Mouse (Mus musculus) heart, embryonic 16.5 days (tissue): ENCODE data around the gene Ggt1. TPM values are rescaled to one million over a fixed set of nuclear protein-coding genes. Genes with fewer than 3 reads are reported as not detected.

ENCODE experiments used
- ATAC-seq: fragments of 200-750 bp; cut with Nextera tagmentation; replicated peaks from 2 replicates; pipeline ENCODE4 v1.8.0; 2017; ENCODE audit warnings: moderate number of reproducible peaks; ENCODE audit not compliant: insufficient read depth, low FRiP score; ENCODE audit errors: extremely low read depth
- H3K27ac ChIP-seq: fragments of 300-500 bp; sonication (generic); 2 replicates; pipeline ENCODE4 v1.5.1; 2014; ENCODE audit warnings: mild to moderate bottlenecking, low read length, control low read depth, moderate library complexity
- H3K27me3 ChIP-seq: fragments of 300-500 bp; sonication (generic); 2 replicates; pipeline ENCODE4 v1.6.1; 2014; ENCODE audit warnings: low read length, mixed read lengths; ENCODE audit not compliant: control insufficient read depth, insufficient read depth
- H3K36me3 ChIP-seq: fragments of 300-500 bp; sonication (generic); 2 replicates; pipeline ENCODE4 v1.6.1; 2014; ENCODE audit not compliant: control insufficient read depth, insufficient read depth
- H3K4me1 ChIP-seq: fragments of 300-500 bp; sonication (generic); 2 replicates; pipeline ENCODE4 v1.6.1; 2014; ENCODE audit warnings: low read length, mixed read lengths; ENCODE audit not compliant: control insufficient read depth, insufficient read depth
- H3K4me2 ChIP-seq: fragments of 300-500 bp; sonication (generic); 2 replicates; pipeline ENCODE4 v1.6.1; 2014; ENCODE audit warnings: low read depth, mild to moderate bottlenecking, control low read depth, low read length
- H3K4me3 ChIP-seq: fragments of 300-500 bp; sonication (generic); 2 replicates; pipeline ENCODE4 v1.5.1; 2014; ENCODE audit warnings: mild to moderate bottlenecking, control low read depth, low read length
- H3K9ac ChIP-seq: fragments of 300-500 bp; sonication (generic); 2 replicates; pipeline ENCODE4 v1.6.1; 2014; ENCODE audit warnings: low read length, control low read depth
- H3K9me3 ChIP-seq: fragments of 300-500 bp; sonication (generic); replicated peaks from 2 replicates; pipeline ENCODE4 v1.6.1; 2016; ENCODE audit warnings: low read length; ENCODE audit not compliant: control insufficient read depth
- WGBS: fragments of 180-500 bp; shearing (Covaris S2); extraction: QIAGEN DNeasy Blood & Tissue Kit; methylation state at CpG from one replicate; pipeline ENCODE4 v1.1.7; 2014; 5-methylcytosine and 5-hydroxymethylcytosine counted together
- polyA plus RNA-seq: library from polyadenylated mRNA; unstranded; fragments of >200 nt; fragmentation: Nextera tagmentation; extraction: Ambion mirVana; gene quantifications from 2 replicates; pipeline ENCODE4 v1.2.1, GENCODE M21; 2015

Gene Ggt1
- polyA plus RNA-seq = 0.89 and 2.4 TPM in 2 replicates

DNA sequence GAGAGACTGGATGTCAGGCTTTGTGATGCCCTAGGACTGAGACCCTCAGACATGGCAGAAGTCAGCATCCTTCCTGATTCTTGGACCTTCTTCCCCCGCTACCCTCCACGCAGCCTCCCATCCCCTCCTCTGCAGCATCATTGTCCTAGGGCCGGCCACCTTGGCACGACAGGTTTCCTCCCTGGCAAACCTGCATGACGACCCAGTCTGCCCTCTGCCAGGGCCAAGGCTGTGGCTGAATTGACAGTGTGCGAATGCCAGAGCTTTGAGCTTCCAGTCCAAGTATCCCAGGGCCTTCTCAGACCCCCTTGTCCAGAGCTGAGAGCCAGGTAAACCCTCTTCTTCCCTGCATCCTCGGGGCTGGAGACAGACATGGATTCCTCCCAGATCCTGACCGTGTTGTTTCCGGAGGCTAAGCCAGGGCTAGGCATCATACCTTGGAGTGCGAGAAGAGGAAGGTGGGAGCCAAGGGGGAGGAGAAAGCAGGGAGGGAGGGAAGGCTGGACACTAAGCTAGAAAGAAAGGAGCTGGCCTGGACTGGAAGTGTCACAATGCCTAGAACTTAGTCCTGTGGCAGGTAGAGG, at the start of gene Ggt1:
Gene Ggt1, plus strand, starts transcription at position 534 of the 584 bp plus-strand sequence.
- H3K9ac ChIP-seq = peak within 1 kb of the TSS; percentile 72
- H3K36me3 ChIP-seq = no peaks in the 10 kb centered on the region
- no peaks in the 10 kb centered on the region for H3K9me3 ChIP-seq
- WGBS = 58% methylated on average over 10 of the region's 10 CpGs
- no peak for ATAC-seq
- peaks cover 42% of the 10 kb centered on the region for H3K27me3 ChIP-seq
- H3K27ac ChIP-seq = no peak within 1 kb of the TSS
- peak within 1 kb of the TSS; percentile 58; the same call in 1 of the 2 replicates for H3K4me3 ChIP-seq
- peaks cover 17% of the 10 kb centered on the region for H3K4me1 ChIP-seq
- peak within 1 kb of the TSS; percentile 87 for H3K4me2 ChIP-seq

DNA sequence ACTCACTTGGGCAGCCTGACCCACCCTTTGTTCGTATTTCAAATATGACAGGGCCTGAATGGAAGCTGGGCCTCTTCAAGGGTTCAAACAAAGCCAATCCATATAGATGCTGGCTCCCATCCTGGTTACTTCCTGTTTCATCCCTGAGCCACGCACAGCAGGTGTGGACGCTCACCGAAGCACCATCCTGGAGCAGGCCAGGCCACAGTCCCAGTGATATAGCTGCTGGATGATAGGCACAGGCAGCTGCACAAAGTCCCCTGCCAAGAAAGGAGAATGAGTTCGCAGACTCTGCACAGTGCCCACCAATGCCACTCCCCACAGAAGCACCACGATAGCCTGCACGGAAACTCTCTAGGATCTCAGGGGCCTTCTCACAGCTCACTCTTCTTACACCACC, 49.5 kb upstream of the Ggt1 start:
- H3K27me3 ChIP-seq = no peaks in the 10 kb centered on the region
- no peak overlapping the region for H3K4me3 ChIP-seq
- no peak for ATAC-seq
- WGBS = 92% methylated on average over 7 of the region's 7 CpGs
- H3K4me1 ChIP-seq = peaks cover 16% of the 10 kb centered on the region
- no peak overlapping the region for H3K9ac ChIP-seq
- peaks cover 45% of the 10 kb centered on the region for H3K36me3 ChIP-seq
- no peak overlapping the region for H3K27ac ChIP-seq
- H3K9me3 ChIP-seq = no peaks in the 10 kb centered on the region
- no peak overlapping the region for H3K4me2 ChIP-seq

DNA sequence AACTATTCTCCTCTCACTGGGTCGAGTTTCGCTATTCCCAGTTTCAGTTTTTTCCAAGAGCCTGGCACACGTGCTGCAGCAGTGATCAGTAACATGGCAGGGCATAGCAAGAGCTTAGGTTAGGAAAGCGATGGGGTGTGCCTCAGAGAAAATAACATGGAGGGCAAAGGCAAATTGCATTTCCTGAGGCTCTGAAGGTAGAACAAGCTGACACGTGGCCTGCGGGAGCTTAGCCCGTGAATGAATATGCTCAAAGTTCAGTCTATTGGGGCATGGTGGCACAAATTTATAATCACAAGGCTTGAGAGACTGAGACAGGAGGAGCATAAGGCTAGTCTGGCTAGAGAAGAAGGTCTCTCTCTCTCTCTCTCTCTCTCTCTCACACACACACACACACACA, 48.6 kb upstream of the Ggt1 start:
- Histone ChIP-seq H3K27ac (no peak overlapping the region), H3K27me3 (no peaks in the 10 kb centered on the region), H3K9ac (no peak overlapping the region), H3K36me3 (peaks cover 39% of the 10 kb centered on the region), H3K4me2 (no peak overlapping the region), H3K9me3 (no peaks in the 10 kb centered on the region), H3K4me1 (peaks cover 16% of the 10 kb centered on the region), H3K4me3 (no peak overlapping the region)
- 83% methylated on average over 7 of the region's 7 CpGs for WGBS
- no peak for ATAC-seq

DNA sequence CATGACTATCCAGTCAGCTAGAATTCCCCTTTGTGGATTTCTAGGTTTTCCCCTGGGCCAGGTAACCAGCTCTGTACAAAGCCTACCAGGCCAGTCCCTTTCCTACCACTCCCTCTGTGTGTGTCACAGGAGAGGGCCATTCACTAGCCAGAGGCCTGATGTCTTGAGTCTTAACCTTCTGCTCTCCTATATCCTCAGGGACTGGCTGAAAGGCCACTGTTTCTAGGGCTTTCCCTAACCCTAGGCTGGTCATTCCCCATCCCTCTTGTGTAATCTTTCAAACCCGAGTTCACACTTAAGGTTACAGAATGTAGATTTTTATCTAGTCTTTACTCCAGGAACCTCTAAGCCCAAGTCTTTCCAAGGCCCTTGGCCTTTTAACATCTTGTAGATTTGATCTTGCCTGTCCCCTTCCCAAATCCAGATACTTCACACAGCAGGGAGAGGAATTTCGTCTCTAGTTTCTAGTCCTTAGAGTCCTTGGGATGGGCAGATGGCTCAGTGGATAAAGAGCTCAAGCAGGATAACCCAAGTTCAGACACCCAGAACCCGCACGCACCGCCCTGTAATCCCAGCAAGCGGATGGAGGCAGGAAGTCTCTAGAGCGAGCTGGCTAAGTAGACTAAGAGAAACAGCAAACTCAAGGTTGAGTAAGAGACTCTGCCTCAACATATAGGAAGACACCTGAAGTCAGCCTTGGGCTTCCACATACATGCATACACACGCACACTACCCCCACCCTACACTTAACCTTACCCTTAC, 47.9 kb upstream of the Ggt1 start:
- no peak overlapping the region for H3K27ac ChIP-seq
- no peak overlapping the region for H3K4me2 ChIP-seq
- WGBS = 91% methylated on average over 8 of the region's 8 CpGs
- no peak overlapping the region for H3K9ac ChIP-seq
- no peaks in the 10 kb centered on the region for H3K9me3 ChIP-seq
- no peak for ATAC-seq
- H3K4me3 ChIP-seq = no peak overlapping the region
- H3K36me3 ChIP-seq = peaks cover 34% of the 10 kb centered on the region
- peaks cover 18% of the 10 kb centered on the region for H3K4me1 ChIP-seq
- no peaks in the 10 kb centered on the region for H3K27me3 ChIP-seq

DNA sequence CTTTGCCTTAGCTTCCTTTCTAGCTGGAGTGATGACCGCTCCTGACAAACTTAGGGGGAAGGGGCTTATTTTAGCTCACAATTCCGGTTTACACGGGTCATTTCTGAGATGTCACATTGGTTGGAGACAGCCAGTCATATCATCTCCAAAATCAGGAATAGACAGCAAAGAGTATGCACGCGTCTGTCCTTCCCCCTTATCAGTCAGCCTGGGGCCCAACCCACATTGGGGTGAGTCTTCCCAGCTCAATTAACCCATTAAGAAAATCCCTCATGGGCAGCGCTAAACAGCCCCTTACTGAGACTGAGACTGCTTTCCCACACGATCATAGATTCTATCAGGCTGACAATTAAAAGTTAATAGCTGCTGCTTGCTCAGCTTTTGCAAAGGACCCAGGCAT, 47.0 kb upstream of the Ggt1 start:
- no peaks in the 10 kb centered on the region for H3K27me3 ChIP-seq
- H3K36me3 ChIP-seq = peaks cover 25% of the 10 kb centered on the region
- WGBS = 49% methylated on average over 7 of the region's 7 CpGs
- peaks cover 27% of the 10 kb centered on the region for H3K4me1 ChIP-seq
- no peak overlapping the region for H3K27ac ChIP-seq
- no peak for ATAC-seq
- H3K9ac ChIP-seq = no peak overlapping the region
- no peak overlapping the region for H3K4me3 ChIP-seq
- no peak overlapping the region for H3K4me2 ChIP-seq
- no peaks in the 10 kb centered on the region for H3K9me3 ChIP-seq

DNA sequence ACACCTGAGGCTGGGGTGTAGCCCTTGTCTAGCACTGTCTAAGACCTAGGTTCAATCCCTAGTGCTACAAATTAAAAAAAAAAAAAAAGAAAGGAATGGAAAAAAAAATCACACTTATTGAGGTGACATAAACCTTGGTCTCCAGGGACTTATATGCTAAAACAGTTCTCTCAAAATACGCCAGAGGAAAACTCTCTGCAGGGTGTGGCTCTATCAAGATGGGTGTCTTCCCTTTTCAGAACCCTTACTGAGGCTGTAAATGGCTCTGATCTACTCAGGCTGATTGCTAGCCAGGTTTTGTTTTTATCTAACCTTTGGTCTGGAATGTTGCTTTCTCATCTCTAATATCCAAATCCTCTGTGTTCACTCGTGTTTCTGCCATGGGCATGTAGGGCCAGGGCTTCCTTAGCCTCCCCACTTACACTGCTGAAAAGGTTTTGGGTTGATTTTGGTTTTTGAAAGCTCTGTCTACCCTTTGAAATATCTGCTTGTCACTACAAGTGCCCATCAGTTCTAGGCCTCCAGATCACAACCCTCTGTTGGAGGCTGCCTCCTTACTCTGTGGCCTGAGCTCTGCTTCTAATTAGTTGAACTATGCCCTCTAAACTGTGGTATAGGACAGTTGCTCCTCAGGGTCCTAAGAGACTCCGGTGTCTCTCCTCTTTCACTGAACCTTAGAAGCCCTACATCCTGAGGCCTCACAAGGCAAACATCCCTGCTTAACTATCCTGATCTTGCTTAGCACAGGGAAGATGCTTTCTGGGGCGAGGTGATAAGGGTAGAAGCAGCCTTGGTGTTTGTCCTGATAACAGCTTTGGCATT, 46.0 kb upstream of the Ggt1 start:
- H3K4me2 ChIP-seq = peak overlapping the region; percentile 84
- peak overlapping the region; percentile 96 for H3K9ac ChIP-seq
- H3K36me3 ChIP-seq = peaks cover 24% of the 10 kb centered on the region
- H3K27ac ChIP-seq = no peak overlapping the region
- H3K27me3 ChIP-seq = no peaks in the 10 kb centered on the region
- WGBS = 77% methylated on average over 4 of the region's 4 CpGs
- peaks cover 29% of the 10 kb centered on the region for H3K4me1 ChIP-seq
- H3K4me3 ChIP-seq = peak overlapping the region; percentile 98
- no peaks in the 10 kb centered on the region for H3K9me3 ChIP-seq
- no peak for ATAC-seq

DNA sequence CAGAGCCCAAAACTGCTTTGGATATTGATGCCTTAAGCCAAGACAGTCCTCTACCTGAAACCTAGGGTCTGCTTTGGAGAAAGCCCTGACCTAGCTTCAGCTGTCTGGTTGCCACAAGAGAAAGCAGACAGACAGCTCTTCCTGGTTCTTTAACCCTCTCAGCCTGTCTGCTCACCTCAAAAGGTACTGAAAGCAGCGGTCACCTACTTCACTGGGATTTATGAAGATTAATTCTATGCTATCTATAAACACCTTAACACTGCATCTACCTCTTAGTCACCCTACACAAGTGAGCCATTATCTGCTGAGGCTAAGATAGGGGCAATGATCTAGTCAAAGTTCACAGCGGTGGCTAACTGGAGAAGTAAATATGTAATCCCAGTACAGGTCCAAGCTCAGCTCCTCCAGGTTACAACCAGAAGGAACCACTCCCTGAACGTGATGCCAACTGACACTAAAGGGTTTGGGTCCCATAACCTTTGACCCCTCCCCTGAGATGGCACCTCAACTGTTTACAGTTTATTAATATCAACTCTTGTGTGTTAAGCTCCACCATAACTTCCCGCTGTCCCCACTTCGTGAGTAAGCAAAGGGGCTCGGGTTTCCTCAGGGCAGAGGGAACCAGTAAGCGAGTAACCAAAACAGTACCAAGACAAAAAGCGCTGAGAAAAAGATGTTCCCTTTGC, 45.2 kb upstream of the Ggt1 start:
- H3K27me3 ChIP-seq = no peaks in the 10 kb centered on the region
- ATAC-seq = no peak
- H3K4me1 ChIP-seq = peaks cover 32% of the 10 kb centered on the region
- WGBS = 17% methylated on average over 8 of the region's 8 CpGs
- H3K9ac ChIP-seq = peak overlapping the region; percentile 96
- H3K9me3 ChIP-seq = no peaks in the 10 kb centered on the region
- H3K27ac ChIP-seq = peak overlapping the region; percentile 100
- peak overlapping the region; percentile 98 for H3K4me3 ChIP-seq
- peaks cover 22% of the 10 kb centered on the region for H3K36me3 ChIP-seq
- H3K4me2 ChIP-seq = peak overlapping the region; percentile 84

DNA sequence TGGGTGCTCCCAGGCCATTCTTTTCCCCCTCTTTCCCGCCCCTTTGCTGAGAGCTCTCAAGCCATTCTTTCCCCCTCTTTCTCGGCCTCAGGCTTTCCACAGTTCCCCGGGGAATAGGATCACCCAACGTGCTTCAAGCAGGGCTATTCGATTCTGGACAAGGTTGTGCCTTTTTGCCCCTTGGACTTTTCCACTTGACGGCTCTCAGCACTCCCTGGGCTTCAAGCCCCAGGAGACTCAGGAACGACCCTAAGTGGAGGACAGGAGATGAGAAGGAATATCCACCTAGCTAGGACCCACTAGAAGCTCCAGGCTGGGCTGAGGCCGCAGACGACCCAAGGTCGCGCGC, 44.7 kb upstream of the Ggt1 start:
- H3K27me3 ChIP-seq = no peaks in the 10 kb centered on the region
- WGBS = 1% methylated on average over 12 of the region's 12 CpGs
- H3K4me2 ChIP-seq = peak overlapping the region; percentile 84
- H3K4me3 ChIP-seq = peak overlapping the region; percentile 98
- peaks cover 34% of the 10 kb centered on the region for H3K4me1 ChIP-seq
- peak overlapping the region; percentile 100 for H3K27ac ChIP-seq
- no peak for ATAC-seq
- H3K9ac ChIP-seq = peak overlapping the region; percentile 96
- H3K36me3 ChIP-seq = peaks cover 19% of the 10 kb centered on the region
- no peaks in the 10 kb centered on the region for H3K9me3 ChIP-seq
